Mouse (Mus musculus) embryonic fibroblast, embryonic 13.5 days (primary cell): Measurements from ENCODE around the gene Spock3. TPM values are rescaled to one million over a fixed set of nuclear protein-coding genes. Genes with fewer than 3 reads are reported as not detected.

Experiments used
- H3K27ac ChIP-seq: 2 replicates; pipeline ENCODE4 v1.5.1; 2012; ENCODE audit warnings: low read length, control low read depth, inconsistent platforms; ENCODE audit not compliant: insufficient read depth
- H3K4me1 ChIP-seq: 2 replicates; pipeline ENCODE4 v1.6.1; 2011; ENCODE audit warnings: low read length; ENCODE audit not compliant: control insufficient read depth, insufficient read depth
- H3K4me3 ChIP-seq: 2 replicates; pipeline ENCODE4 v1.5.1; 2011; ENCODE audit warnings: mild to moderate bottlenecking, control low read depth, low read length; ENCODE audit not compliant: insufficient read depth
- CTCF ChIP-seq: IDR thresholded peaks from 2 replicates; pipeline ENCODE4 v1.5.1; 2011; ENCODE audit warnings: mild to moderate bottlenecking, control low read depth, low read length, moderate library complexity, borderline replicate concordance; ENCODE audit not compliant: insufficient read depth
- POLR2A ChIP-seq: IDR thresholded peaks from 2 replicates; pipeline ENCODE4 v1.6.1; 2011; ENCODE audit warnings: low read depth, mild to moderate bottlenecking, control low read depth, low read length, moderate library complexity
- polyA plus RNA-seq: library from polyadenylated mRNA; stranded (reverse); fragments of >200 nt; gene quantifications from 2 replicates; pipeline ENCODE4 v1.2.4, GENCODE M21; 2011; ENCODE audit warnings: low read depth; ENCODE audit not compliant: missing spikeins, insufficient read length

Spock3 gene
- 14.2 and 20.6 TPM in 2 replicates for polyA plus RNA-seq

GRCm38 (mm10) chr8:62950709-62951108 lies at the start of gene Spock3:
Spock3 (plus strand) TSS chr8:62951009.
- H3K4me1 ChIP-seq = no peaks in the 10 kb centered on the region
- no peak within 1 kb of the TSS for H3K27ac ChIP-seq
- H3K4me3 ChIP-seq = peak within 1 kb of the TSS; percentile 50
- no peak for TF ChIP-seq POLR2A
- no peak for TF ChIP-seq CTCF

DNA sequence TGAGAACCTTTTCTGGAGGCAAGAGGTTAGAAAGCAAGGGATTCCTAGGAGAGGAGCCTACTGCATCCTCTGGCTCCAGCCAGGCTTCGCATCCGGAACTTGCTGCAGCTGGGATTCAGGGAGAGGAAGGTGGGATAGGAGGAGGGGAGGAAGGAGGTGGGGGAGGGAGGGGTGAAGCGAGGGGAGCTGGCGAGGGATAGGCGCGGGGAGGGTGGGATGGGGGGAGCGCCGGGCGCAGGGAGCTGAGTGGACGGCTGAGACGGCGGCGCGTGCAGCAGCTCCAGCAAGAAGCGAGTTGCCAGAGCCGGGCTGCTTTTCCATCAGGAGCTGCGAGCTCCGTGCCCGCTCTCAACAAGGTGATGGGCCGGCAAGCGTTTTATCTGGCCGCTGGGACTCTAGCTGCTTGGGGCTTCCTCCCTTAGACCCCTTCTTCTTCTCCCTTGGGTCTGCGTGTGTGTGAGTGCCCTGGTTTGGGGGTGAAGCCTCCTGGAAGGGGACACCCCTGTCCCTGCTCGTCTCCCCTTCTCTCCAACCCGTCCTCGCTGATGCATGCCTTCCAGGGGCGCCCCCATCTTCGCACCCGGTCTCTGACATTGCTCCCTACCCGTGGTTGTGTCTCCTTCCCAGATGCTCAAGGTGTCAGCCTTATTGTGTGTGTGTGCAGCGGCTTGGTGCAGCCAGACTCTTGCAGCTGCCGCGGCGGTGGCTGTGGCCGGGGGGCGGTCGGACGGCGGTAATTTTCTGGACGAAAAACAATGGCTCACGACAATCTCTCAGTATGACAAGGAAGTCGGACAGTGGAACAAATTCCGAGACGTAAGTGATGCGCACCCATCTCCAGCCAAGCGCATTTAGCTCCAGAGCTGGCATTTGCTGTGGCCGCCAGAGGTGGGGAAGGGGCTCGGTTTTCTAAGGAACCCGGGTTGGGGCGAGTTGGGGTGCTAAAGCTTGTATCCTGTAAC lies 645 bp downstream of the Spock3 start:
- Histone ChIP-seq H3K4me1 (no peaks in the 10 kb centered on the region), H3K4me3 (peak overlapping the region; percentile 50), H3K27ac (no peak overlapping the region)
- no peak for TF ChIP-seq CTCF
- no peak for TF ChIP-seq POLR2A

- Histone ChIP-seq H3K4me1 (no peaks in the 10 kb centered on the region), H3K27ac (no peak overlapping the region), H3K4me3 (peak overlapping the region; percentile 50)
- TF ChIP-seq POLR2A (no peak), CTCF (no peak)
These were observed 1.7 kb downstream of the Spock3 start for GRCm38 (mm10) chr8:62952481-62952880.

- no peak overlapping the region for H3K27ac ChIP-seq
- no peaks in the 10 kb centered on the region for H3K4me1 ChIP-seq
- TF ChIP-seq POLR2A (no peak), CTCF (no peak)
- no peak overlapping the region for H3K4me3 ChIP-seq
These were observed 11.8 kb downstream of the Spock3 start for GRCm38 (mm10) chr8:62962608-62963007.

DNA sequence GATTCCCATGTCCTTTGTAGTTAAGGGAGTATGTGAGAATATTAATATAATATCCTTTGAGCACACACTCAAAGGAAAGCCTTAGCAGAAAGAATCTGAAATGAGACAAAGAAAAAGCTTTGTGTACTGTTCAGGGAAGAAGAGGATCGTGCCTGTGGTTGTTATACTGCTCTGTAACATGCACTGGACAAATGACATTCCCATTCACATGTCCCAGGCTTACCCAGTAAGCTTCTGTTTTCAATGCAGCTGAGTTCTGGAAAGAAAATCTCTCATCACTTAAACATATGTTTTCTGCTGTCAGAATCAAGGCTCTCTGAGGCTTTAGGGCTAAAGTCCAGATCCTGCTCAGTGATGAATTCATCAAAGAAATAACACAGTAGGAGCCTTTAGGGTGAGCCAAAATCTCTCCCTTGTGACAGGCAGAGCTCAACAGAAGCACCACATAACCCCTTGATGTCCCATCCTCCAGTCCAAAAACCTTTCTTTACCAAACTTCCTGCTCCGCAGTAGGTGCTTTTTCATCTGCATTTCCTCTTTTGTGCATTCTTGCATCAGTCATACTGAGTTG lies 19.1 kb downstream of the Spock3 start:
- no peak for TF ChIP-seq POLR2A
- no peak for TF ChIP-seq CTCF
- Histone ChIP-seq H3K4me1 (no peaks in the 10 kb centered on the region), H3K4me3 (no peak overlapping the region), H3K27ac (no peak overlapping the region)

DNA sequence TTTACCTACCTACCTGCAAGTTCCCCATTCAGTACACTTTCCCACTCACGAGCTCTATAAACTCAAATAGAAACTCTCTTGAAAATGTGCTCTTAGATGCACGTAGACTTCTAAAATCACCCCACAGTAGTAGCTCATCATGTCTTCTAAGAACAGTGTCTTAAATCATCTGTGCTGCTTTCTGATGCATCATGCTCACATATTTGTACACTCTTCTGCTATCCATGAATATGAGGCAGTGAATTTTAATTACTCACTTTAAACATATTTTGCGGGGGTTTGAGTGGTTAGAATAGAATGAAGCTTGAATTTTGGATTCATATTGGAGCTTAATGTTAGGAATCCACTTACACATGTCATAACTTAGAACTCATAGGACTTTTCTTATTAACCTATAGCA lies 138.2 kb downstream of the Spock3 start:
- Histone ChIP-seq H3K4me1 (no peaks in the 10 kb centered on the region), H3K4me3 (no peak overlapping the region), H3K27ac (no peak overlapping the region)
- TF ChIP-seq CTCF (no peak), POLR2A (no peak)

GRCm38 (mm10) chr8:63098200-63098599 lies 147.4 kb downstream of the Spock3 start:
- TF ChIP-seq CTCF (no peak), POLR2A (no peak)
- no peak overlapping the region for H3K27ac ChIP-seq

GRCm38 (mm10) chr8:63109761-63110160 lies 159.0 kb downstream of the Spock3 start:
- Histone ChIP-seq H3K27ac (no peak overlapping the region), H3K4me3 (no peak overlapping the region), H3K4me1 (no peaks in the 10 kb centered on the region)
- TF ChIP-seq CTCF (no peak), POLR2A (no peak)

More at GRCm38 (mm10) chr8:63098200-63098599, 147.4 kb downstream of the Spock3 start:
- Histone ChIP-seq H3K4me3 (no peak overlapping the region), H3K4me1 (no peaks in the 10 kb centered on the region)

DNA sequence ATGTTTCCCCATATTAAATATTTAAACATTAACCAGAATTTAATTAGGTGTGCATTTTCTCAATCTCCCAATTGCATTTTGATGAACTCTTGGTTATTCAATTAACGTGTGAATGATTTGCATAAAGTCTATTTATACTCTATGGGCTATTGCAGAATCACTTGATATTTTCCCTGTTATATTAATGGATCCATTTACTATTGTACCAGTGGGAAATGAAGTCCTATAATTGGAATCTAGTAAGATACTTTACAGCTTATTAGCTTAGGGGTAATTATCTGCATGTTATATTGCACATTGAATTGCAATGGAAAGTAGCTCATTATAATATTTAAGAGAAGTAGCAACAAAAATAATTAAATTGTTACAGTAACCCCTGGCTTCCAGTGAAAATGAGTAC lies 162.1 kb downstream of the Spock3 start:
- no peak overlapping the region for H3K4me3 ChIP-seq
- H3K27ac ChIP-seq = no peak overlapping the region
- H3K4me1 ChIP-seq = no peaks in the 10 kb centered on the region
- TF ChIP-seq POLR2A = no peak

GRCm38 (mm10) chr8:63120508-63120907 lies 169.7 kb downstream of the Spock3 start:
- TF ChIP-seq CTCF (no peak), POLR2A (no peak)
- H3K27ac ChIP-seq = no peak overlapping the region
- H3K4me3 ChIP-seq = no peak overlapping the region
- H3K4me1 ChIP-seq = no peaks in the 10 kb centered on the region
